Mouse (Mus musculus): Measurements from ENCODE around the gene Rnaseh2a. TPM values are rescaled to one million over a fixed set of nuclear protein-coding genes. Genes with fewer than 3 reads are reported as not detected.

Gene Rnaseh2a
- polyA plus RNA-seq, 1 experiment from 2014 or later, result 113 TPM

- Histone ChIP-seq H3K4me2 (no peak overlapping the region), H3K27me3 (replicated peaks) (peaks cover 20% of the 10 kb centered on the region), H3K4me3 (replicated peaks) (no peak overlapping the region), H3K27ac (no peak overlapping the region), H3K4me1 (peaks cover 20% of the 10 kb centered on the region), H3K9ac (no peak overlapping the region), H3K9me3 (no peaks in the 10 kb centered on the region), H3K36me3 (no peaks in the 10 kb centered on the region)
- no peak for ATAC-seq (ENCODE audit: insufficient read depth, low FRiP score, low read depth)
- 69% methylated on average over 8 of the region's 8 CpGs for WGBS
Observed at GRCm38 (mm10) chr8:84907493-84907892, 62.1 kb downstream of the Rnaseh2a start.

- peaks cover 15% of the 10 kb centered on the region for H3K27me3 ChIP-seq (replicated peaks)
- no peaks in the 10 kb centered on the region for H3K9me3 ChIP-seq
- H3K4me3 ChIP-seq (replicated peaks), result no peak overlapping the region
- ATAC-seq (ENCODE audit: insufficient read depth, low FRiP score, low read depth), result no peak
- H3K4me1 ChIP-seq, result peaks cover 25% of the 10 kb centered on the region
- no peak overlapping the region for H3K27ac ChIP-seq
- H3K36me3 ChIP-seq, result no peaks in the 10 kb centered on the region
- no peak overlapping the region for H3K9ac ChIP-seq
- no peak overlapping the region for H3K4me2 ChIP-seq
- WGBS, result 87% methylated on average over 9 of the region's 9 CpGs
Observed at GRCm38 (mm10) chr8:84907037-84907436, 62.5 kb downstream of the Rnaseh2a start.

Small RNAs within 50 kb of the gene (microRNA-seq; reads per million reads assigned to microRNA genes)
- not detected for gene Gm24197

Other genes with a start within 250 kb of the Rnaseh2a start
- gene G430095P16Rik, start 246.8 kb downstream of the Rnaseh2a start, polyA plus RNA-seq (2015; fragmentation: Nextera tagmentation; extraction: Ambion mirVana), result 3.5 and 4.1 TPM in 2 replicates
- gene Nfix, start 169.4 kb downstream of the Rnaseh2a start, polyA plus RNA-seq (2015; fragmentation: Nextera tagmentation; extraction: Ambion mirVana), result 28.7 and 29.3 TPM in 2 replicates
- 6.3 and 6.9 TPM in 2 replicates for gene Dand5, start 146.9 kb downstream of the Rnaseh2a start, polyA plus RNA-seq (2015; fragmentation: Nextera tagmentation; extraction: Ambion mirVana)
- gene Gadd45gip1, start 138.2 kb downstream of the Rnaseh2a start, polyA plus RNA-seq (2015; fragmentation: Nextera tagmentation; extraction: Ambion mirVana), result 52.7 and 54.5 TPM in 2 replicates
- 115 and 130 TPM in 2 replicates for gene Rad23a, start 129.1 kb downstream of the Rnaseh2a start, polyA plus RNA-seq (2015; fragmentation: Nextera tagmentation; extraction: Ambion mirVana)
- 938 and 1,051 TPM in 2 replicates for gene Calr, start 122.8 kb downstream of the Rnaseh2a start, polyA plus RNA-seq (2015; fragmentation: Nextera tagmentation; extraction: Ambion mirVana)
- gene Farsa, start 112.8 kb downstream of the Rnaseh2a start, polyA plus RNA-seq (2015; fragmentation: Nextera tagmentation; extraction: Ambion mirVana), result 89.5 and 90.1 TPM in 2 replicates
- 56.1 and 63.7 TPM in 2 replicates for gene Syce2, start 97.7 kb downstream of the Rnaseh2a start, polyA plus RNA-seq (2015; fragmentation: Nextera tagmentation; extraction: Ambion mirVana)
- 42.6 and 45.9 TPM in 2 replicates for gene Gcdh, start 75.8 kb downstream of the Rnaseh2a start, polyA plus RNA-seq (2015; fragmentation: Nextera tagmentation; extraction: Ambion mirVana)
- 14.8 and 39.3 TPM in 2 replicates for gene Klf1, start 67.8 kb downstream of the Rnaseh2a start, polyA plus RNA-seq (2015; fragmentation: Nextera tagmentation; extraction: Ambion mirVana)
- gene Dnase2a, start 61.2 kb downstream of the Rnaseh2a start, polyA plus RNA-seq (2015; fragmentation: Nextera tagmentation; extraction: Ambion mirVana), result 12.3 and 14.2 TPM in 2 replicates
- gene Mast1, start 32.4 kb downstream of the Rnaseh2a start, polyA plus RNA-seq (2015; fragmentation: Nextera tagmentation; extraction: Ambion mirVana), result 1.9 and 2.2 TPM in 2 replicates
- 0.28 and 0.64 TPM in 2 replicates for gene Rtbdn, start 22.8 kb downstream of the Rnaseh2a start, polyA plus RNA-seq (2015; fragmentation: Nextera tagmentation; extraction: Ambion mirVana)
- not detected in 2 replicates for gene Gm49661, start 334 bp downstream of the Rnaseh2a start, polyA plus RNA-seq (2015; fragmentation: Nextera tagmentation; extraction: Ambion mirVana)
- 637 and 677 TPM in 2 replicates for gene Prdx2, start 180 bp downstream of the Rnaseh2a start, polyA plus RNA-seq (2015; fragmentation: Nextera tagmentation; extraction: Ambion mirVana)
- 33.4 and 49.6 TPM in 2 replicates for gene Junb, start 9.0 kb upstream of the Rnaseh2a start, polyA plus RNA-seq (2015; fragmentation: Nextera tagmentation; extraction: Ambion mirVana)
- 46.3 and 51.1 TPM in 2 replicates for gene Hook2, start 20.8 kb upstream of the Rnaseh2a start, polyA plus RNA-seq (2015; fragmentation: Nextera tagmentation; extraction: Ambion mirVana)
- 0.23 and 0.49 TPM in 2 replicates for gene Best2, start 44.8 kb upstream of the Rnaseh2a start, polyA plus RNA-seq (2015; fragmentation: Nextera tagmentation; extraction: Ambion mirVana)
- 108 and 115 TPM in 2 replicates for gene Asna1, start 55.5 kb upstream of the Rnaseh2a start, polyA plus RNA-seq (2015; fragmentation: Nextera tagmentation; extraction: Ambion mirVana)
- 104 and 132 TPM in 2 replicates for gene Trir, start 57.1 kb upstream of the Rnaseh2a start, polyA plus RNA-seq (2015; fragmentation: Nextera tagmentation; extraction: Ambion mirVana)
- 26.9 and 31.9 TPM in 2 replicates for gene Tnpo2, start 67.1 kb upstream of the Rnaseh2a start, polyA plus RNA-seq (2015; fragmentation: Nextera tagmentation; extraction: Ambion mirVana)
- gene Fbxw9, start 90.3 kb upstream of the Rnaseh2a start, polyA plus RNA-seq (2015; fragmentation: Nextera tagmentation; extraction: Ambion mirVana), result 29.0 and 29.4 TPM in 2 replicates
- 0.70 and 0.86 TPM in 2 replicates for gene Gm5741, start 98.2 kb upstream of the Rnaseh2a start, polyA plus RNA-seq (2015; fragmentation: Nextera tagmentation; extraction: Ambion mirVana)
- gene Dhps, start 102.0 kb upstream of the Rnaseh2a start, polyA plus RNA-seq (2015; fragmentation: Nextera tagmentation; extraction: Ambion mirVana), result 50.6 and 60.0 TPM in 2 replicates
- gene Wdr83os, start 111.0 kb upstream of the Rnaseh2a start, polyA plus RNA-seq (2015; fragmentation: Nextera tagmentation; extraction: Ambion mirVana), result 131 and 142 TPM in 2 replicates
- 40.6 and 41.1 TPM in 2 replicates for gene Wdr83, start 111.5 kb upstream of the Rnaseh2a start, polyA plus RNA-seq (2015; fragmentation: Nextera tagmentation; extraction: Ambion mirVana)
- gene Man2b1, start 113.5 kb upstream of the Rnaseh2a start, polyA plus RNA-seq (2015; fragmentation: Nextera tagmentation; extraction: Ambion mirVana), result 45.1 and 55.7 TPM in 2 replicates
- 2.6 and 2.7 TPM in 2 replicates for gene Zfp791, start 153.3 kb upstream of the Rnaseh2a start, polyA plus RNA-seq (2015; fragmentation: Nextera tagmentation; extraction: Ambion mirVana)
- gene Cks1brt, start 182.2 kb upstream of the Rnaseh2a start, polyA plus RNA-seq (2015; fragmentation: Nextera tagmentation; extraction: Ambion mirVana), result not detected in 2 replicates

Measured in stomach, embryonic 15.5 days (tissue).